Mouse (Mus musculus) mouse trophoblast stem cell (cell line): ENCODE results near the gene Trip6.

ENCODE experiments used
- in situ Hi-C, 2 experiments: fragments of 300-500 bp; cut with MseI, MboI; formaldehyde crosslinking; loops; 2 replicates in 1 of 2; 3 replicates in 1 of 2; pipeline ENCODE4 v1.15.1; 2025

The Trip6 gene

DNA sequence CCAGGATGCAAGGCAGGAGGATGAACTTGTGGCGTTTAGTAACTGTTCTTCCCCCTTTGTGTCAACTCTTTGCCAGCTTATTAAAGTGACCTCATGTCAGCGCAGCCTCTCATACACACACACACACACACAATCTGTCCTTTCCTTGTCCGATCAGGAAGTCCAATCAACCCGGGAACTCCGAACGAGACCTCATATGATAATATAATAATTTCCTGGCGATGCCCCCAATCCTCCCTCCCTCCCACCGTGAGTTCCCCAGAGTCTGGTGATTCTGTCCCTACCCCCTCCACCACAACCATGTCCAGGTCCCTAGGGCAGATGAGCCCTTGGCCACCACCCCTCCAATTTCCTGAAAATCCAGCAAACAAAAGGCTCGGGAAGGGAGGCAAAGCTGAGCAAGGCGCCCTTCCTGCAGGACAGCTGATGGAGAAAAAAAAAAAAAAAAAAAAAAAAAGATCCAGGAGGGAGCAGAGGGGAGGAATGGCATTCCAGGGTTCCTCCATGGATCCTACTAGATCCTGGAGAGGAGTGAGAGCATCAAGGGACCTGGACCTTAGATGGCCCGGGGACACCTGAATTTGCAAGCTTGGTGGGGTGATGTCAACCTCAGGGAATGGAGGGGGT lies 24.6 kb upstream of the Trip6 start:
- in situ Hi-C loops: no loop called here

GRCm38 (mm10) chr5:137338256-137338655 lies 24.1 kb upstream of the Trip6 start:
- in situ Hi-C loops: no loop called here

DNA sequence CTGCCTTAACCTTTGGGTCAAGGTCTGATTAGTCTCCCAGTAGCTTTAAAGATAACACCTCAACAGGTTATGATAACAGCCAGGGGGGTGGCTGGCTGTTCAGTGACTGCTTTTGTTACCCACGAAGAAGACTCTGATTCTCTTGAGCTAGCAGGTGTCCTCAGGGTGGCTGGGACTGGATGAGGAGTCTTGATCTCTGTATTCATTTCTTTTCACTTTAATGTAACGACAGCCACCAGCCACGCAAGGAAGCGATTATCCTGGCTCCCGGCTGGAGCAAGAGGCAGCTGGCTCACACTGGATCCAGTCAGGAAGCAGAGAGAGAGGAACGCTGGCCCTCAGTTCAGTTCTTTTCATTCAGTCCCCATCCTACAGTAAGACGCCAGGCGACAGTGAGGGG lies 23.0 kb upstream of the Trip6 start:
- in situ Hi-C loops: no loop called here

- in situ Hi-C loops: no loop called here
Measured at GRCm38 (mm10) chr5:137335066-137335465, 20.9 kb upstream of the Trip6 start.

DNA sequence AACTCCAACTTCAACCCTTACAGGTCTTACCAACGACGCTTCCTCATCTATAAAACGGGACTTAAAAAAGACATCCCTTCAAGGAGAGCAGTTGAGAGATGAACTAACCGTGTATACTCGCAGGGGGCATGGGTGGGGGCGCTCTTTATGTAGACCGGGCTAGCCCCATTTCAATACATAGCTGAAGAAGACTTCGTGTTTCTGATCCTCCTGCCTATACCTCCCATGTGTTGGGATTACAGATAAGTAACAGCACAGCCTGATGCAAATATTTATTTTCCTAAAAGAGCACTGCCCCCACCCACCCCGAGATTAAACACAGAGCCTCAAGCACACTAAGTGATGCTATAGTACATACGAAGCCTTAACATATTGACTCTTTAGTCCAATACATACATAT lies 20.1 kb upstream of the Trip6 start:
- in situ Hi-C loops: no loop called here

- in situ Hi-C loops: no loop called here
Measured at GRCm38 (mm10) chr5:137333512-137334174, 19.4 kb upstream of the Trip6 start, which contains the start of gene Slc12a9. TSS of gene Slc12a9 (minus strand) at chr5:137333597.

- in situ Hi-C loops: no loop called here
Measured at GRCm38 (mm10) chr5:137332857-137333511, 18.8 kb upstream of the Trip6 start.

DNA sequence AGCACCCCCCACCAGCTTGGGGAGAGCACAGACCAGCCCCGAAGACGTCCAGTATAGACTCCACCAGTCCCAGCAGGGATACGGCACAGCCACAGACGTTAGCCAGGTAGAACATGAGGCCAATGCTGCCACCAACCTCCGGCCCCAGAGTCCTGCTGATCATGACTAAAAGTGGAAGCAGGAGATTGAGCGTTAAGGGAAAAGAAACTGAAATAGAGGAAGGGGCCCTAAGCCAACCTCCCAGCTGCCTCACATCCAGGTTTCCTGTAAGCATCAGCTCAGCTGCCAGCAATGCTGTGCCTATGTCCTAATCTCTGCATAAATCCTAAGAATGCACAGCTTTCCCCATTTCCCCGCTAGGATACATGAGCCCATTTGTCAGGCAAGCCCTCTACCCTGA lies 16.7 kb upstream of the Trip6 start:
- in situ Hi-C loops: no loop called here

DNA sequence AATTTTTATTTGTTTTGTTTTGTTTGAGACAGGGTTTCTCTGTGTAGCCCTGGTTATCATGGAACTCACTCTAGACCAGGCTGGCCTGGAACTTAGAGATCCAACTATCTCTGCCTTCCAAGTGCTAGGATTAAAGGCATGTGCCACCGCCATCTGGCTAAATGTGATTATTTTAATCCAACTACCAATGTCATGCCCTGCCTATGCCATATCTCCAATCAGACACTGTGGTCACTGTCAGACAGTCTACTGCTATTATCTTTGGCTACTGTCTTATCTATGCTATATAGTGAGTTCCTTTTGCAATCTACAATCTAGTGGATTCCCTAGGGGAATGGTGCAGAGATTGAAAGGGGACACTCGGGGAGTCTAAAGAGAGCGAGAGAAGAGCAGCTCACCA lies 6.8 kb upstream of the Trip6 start:
- in situ Hi-C loops: no loop called here

- in situ Hi-C loops: no loop called here
Measured at GRCm38 (mm10) chr5:137318570-137318969, 4.4 kb upstream of the Trip6 start.

- in situ Hi-C loops: no loop called here
Measured at GRCm38 (mm10) chr5:137317361-137317760, 3.2 kb upstream of the Trip6 start.

DNA sequence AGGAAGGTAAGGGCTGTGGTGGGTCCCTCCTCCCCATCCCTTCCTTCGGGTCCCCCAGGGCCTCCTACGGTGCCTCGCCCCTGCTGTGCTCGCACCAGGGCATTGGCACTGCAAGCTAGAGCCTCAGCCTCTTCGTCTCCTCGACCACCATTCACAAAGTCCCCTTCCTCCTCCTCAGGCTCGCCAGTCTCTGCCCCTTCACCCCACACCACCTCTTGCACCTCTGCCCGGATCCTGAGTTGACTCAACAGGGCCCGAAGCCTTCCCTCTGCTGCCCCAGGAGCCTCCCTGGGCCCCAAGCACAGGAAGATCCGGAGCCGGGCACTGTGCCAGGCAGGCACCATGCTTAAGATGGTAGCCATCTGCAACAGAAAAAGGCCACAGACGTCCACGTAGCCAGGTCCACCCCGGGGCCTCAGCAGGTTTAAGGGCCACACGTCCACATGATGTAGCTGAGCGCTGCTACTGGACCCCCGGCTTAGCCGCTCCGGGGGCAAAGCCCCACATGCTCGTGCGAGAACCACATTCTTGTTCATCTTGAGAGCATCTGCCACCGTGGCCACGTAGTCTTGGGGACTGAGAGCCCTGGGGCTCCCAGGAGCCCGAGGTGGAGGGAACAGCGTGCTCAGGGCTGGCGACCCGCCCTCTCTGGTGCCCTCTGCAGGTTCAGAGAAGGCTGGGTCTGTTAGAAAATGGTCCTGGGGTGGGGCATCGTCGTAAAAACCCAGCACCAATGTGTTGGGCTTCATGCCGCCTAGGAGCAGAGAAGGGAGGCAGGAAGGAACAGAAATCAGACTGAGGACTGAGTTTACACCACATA lies 1.1 kb upstream of the Trip6 start:
- in situ Hi-C loops: no loop called here

DNA sequence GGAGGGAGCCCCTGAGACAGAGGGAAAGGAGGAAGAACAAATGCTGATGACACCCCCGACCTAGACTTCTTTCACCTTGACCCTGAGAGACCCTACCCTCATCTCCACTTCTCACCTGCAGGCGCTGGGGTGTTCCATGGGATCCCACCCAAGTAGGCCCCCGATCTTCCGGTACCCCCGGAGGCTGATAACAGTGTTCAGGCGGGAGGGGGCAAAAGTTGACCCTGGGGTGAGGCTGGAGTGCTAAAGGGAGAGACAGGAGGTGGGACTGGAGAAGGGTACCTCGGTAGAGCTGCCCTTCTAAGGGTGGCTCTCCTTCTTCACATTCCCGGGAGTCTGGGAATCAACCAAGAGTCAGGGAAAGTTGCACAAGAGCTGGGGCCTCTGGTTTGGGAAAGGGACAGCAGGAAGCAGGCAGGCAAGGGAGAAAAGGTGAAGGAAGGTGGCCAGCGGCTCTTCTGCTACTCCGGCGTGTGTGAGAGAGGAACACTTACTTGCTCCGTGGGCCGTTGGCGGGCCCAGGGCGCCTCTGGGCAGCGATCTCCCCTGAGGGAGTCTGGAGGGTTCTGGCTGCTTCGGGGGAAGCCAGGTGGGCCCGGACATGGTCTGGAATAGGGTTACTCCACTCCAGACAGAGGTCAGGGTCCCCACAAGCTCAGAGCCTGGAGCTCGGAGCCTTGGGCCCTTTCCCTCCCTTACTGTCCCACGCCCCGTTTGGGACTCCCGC lies 575 bp downstream of the Trip6 start:
- in situ Hi-C loops: no loop called here

- in situ Hi-C loops: no loop called here
Measured at GRCm38 (mm10) chr5:137308356-137308755, 5.8 kb downstream of the Trip6 start.

DNA sequence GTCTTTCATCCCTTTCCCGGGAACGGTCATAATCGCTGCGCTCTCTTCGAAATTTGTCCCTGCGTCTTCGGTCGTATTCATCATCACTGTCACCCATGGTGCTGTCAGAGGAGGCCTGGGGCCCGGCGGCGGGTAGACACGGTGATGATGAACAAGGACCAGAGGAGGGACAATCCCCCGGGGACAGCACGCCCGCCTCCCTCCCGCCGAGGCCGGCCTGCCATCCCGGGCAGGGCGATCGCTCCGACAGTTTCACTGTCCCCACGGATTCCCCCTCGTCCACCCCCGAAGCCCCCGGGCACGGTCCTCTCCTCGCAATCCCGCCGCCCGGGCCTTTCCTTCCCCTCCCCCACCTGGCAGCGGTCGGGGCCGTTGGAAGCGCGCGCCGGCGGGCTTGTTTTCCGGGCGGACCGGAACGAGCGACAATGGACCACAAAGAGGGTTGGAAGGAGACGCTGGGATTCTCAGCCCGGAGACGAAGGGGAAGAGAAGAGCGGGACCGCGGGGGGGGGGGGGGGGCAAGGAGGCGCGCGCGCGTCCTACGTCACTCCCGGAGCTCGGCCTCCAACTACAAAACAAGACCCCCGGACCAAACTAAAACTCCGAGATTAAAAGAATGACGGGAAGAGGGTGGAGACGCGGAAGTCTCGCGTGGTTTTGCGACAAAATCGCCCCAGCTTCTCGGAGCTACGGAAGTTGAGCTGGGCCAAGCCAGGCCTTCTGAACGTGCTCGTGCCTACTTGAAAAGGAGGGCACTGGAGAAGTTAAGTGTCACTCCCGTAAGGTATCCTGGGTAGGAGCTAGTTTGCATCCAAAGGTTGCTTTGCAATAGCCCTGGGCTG lies 6.9 kb downstream of the Trip6 start, which contains the start of gene Srrt:
Gene Srrt (minus strand): TSS at position 604 of the 842 bp plus-strand sequence.
- in situ Hi-C loops: no loop called here

DNA sequence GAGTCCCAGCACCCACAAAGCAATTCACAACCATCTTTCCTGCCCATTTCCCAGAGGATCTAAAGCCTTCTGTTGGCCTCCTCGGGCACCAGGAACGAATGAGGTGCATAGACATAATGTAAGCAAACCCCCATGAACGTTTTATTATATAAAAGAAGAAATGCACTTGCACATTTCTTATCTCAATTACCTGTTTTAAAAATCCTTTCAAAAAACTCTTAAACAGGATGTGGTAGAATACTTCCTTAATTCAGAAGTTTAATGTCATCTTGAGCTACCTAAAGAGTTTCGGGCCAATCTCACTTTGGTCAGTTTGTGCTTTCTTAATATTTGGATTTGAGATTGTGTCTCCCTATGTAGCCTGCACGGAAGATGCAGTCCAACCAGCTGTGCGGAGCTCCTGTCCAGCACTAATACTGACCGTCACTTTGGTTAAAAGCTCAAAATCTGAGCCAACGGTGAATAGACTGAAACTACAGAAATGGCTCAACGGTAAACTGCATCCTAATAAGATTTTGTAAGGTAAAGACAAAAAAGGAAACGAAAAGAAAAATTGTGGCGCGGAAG lies 7.7 kb downstream of the Trip6 start:
- in situ Hi-C loops: no loop called here

DNA sequence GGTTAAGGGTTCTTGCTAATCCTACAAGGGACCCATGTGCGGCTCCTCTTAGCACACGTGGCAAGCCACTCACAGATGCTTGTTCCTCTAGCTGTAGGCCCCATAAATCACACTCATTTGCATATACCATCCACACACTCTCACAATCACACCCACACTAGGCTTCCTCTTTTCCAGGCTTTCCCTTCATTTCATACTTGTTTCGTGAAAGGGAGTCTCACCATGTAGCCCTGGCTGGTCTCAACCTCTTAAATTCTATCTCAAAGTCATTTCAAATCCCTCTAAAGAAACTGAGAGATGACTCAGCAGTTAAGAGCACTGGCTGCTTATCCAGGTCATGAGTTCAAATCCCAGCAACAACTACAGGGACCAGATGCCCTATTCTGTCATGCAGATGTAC lies 8.4 kb downstream of the Trip6 start:
- in situ Hi-C loops: no loop called here

GRCm38 (mm10) chr5:137304816-137305215 lies 9.4 kb downstream of the Trip6 start:
- in situ Hi-C loops: no loop called here

DNA sequence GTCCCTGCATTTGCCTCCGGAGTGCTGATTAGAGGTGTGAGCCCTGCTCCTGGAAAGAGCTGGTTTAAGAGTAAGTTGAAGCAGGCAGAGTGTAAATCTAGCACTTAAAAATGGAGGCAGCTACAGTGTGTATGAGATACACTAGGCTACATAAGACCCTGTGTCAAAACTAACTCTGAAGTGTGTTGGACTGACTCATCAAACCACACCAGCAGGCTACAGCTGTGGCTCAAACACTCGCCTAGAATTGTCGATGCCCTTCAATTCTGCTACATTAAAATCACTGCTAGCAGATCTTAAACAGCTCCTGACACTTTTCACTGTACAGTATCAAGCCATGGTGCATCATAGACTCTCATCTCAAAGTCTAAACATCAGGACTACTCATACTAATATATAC lies 10.0 kb downstream of the Trip6 start:
- in situ Hi-C loops: no loop called here

DNA sequence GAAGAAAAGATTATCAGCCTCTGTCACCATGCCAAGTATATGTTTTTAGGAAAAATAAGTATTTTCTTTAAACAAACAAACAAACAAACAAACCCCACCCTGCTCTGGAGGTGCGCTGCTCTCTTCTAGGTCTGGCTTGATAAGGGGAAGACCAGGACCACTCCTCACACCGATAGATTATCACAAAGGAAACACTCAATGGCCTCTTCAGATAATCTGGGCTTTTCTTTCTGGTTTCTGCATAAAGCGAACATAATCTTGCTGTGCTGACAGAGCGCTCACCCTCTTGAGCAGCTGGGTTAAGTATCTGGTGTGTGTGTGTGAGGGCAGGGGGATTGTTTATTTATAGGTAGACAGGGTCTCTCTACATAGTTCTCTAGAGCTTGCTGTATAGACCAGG lies 10.6 kb downstream of the Trip6 start:
- in situ Hi-C loops: no loop called here
